Mouse (Mus musculus) limb, embryonic 13.5 days (tissue): ENCODE results near the gene Uaca. TPM values are rescaled to one million over a fixed set of nuclear protein-coding genes. Genes with fewer than 3 reads are reported as not detected.
A peak's percentile ranks its signal among the peaks of the same experiment; 100 is the strongest.

Experiments
- ATAC-seq: fragments of 200-750 bp; cut with Nextera tagmentation; 2 replicates; pipeline ENCODE4 v1.8.0; 2017; ENCODE audit warnings: low read depth, moderate number of reproducible peaks, moderate TSS enrichment; ENCODE audit not compliant: low FRiP score
- H3K27ac ChIP-seq: fragments of 300-500 bp; sonication (generic); 2 replicates; pipeline ENCODE4 v1.5.1; 2015; ENCODE audit warnings: inconsistent platforms, mild to moderate bottlenecking, moderate library complexity
- H3K27me3 ChIP-seq: fragments of 300-500 bp; sonication (generic); 2 replicates; pipeline ENCODE4 v1.6.1; 2015; ENCODE audit warnings: mild to moderate bottlenecking, inconsistent platforms
- H3K36me3 ChIP-seq: fragments of 300-500 bp; sonication (generic); 2 replicates; pipeline ENCODE4 v1.6.1; 2015; ENCODE audit warnings: inconsistent platforms, mild to moderate bottlenecking, moderate library complexity
- H3K4me1 ChIP-seq: fragments of 300-500 bp; sonication (generic); 2 replicates; pipeline ENCODE4 v1.6.1; 2015; ENCODE audit warnings: inconsistent platforms
- H3K4me2 ChIP-seq: fragments of 300-500 bp; sonication (generic); replicated peaks from 2 replicates; pipeline ENCODE4 v1.6.1; 2015; ENCODE audit warnings: inconsistent platforms, mild to moderate bottlenecking, moderate library complexity
- H3K4me3 ChIP-seq: fragments of 300-500 bp; sonication (generic); 2 replicates; pipeline ENCODE4 v1.5.1; 2015; ENCODE audit warnings: moderate library complexity, mild to moderate bottlenecking, inconsistent platforms
- H3K9ac ChIP-seq: fragments of 300-500 bp; sonication (generic); 2 replicates; pipeline ENCODE4 v1.6.1; 2015; ENCODE audit warnings: mild to moderate bottlenecking, inconsistent platforms
- H3K9me3 ChIP-seq: fragments of 300-500 bp; sonication (generic); 2 replicates; pipeline ENCODE4 v1.6.1; 2016; ENCODE audit warnings: inconsistent platforms
- WGBS: fragments of 180-500 bp; shearing (Covaris S2); methylation state at CpG from one replicate; pipeline ENCODE4 v1.1.7; 2015; 5-methylcytosine and 5-hydroxymethylcytosine counted together
- polyA plus RNA-seq: library from polyadenylated mRNA; unstranded; fragments of >200 nt; fragmentation: Nextera tagmentation; extraction: Ambion mirVana; gene quantifications from 2 replicates; pipeline ENCODE4 v1.2.1, GENCODE M21; 2015

The Uaca gene
- polyA plus RNA-seq, result 29.6 and 31.4 TPM in 2 replicates

- Histone ChIP-seq H3K9ac (peak within 1 kb of the TSS; percentile 84), H3K4me2 (peak within 1 kb of the TSS; percentile 92), H3K27me3 (no peaks in the 10 kb centered on the region), H3K27ac (peak within 1 kb of the TSS; percentile 82), H3K9me3 (no peaks in the 10 kb centered on the region), H3K4me3 (peak within 1 kb of the TSS; percentile 83), H3K4me1 (peaks cover 20% of the 10 kb centered on the region), H3K36me3 (no peaks in the 10 kb centered on the region)
- WGBS, result under 1% methylated on average over 45 of the region's 45 CpGs
- ATAC-seq, result peak; percentile 99
These were observed at the start of gene Uaca for GRCm38 (mm10) chr9:60794210-60794840. TSS of gene Uaca (plus strand) at chr9:60794542.

GRCm38 (mm10) chr9:60744971-60745370, 49.4 kb upstream of the Uaca start:
- no peak overlapping the region for H3K4me3 ChIP-seq
- ATAC-seq, result no peak
- WGBS, result 72% methylated on average over 4 of the region's 4 CpGs
- H3K4me1 ChIP-seq, result peaks cover 12% of the 10 kb centered on the region; the same call in 1 of the 2 replicates
- H3K4me2 ChIP-seq, result no peak overlapping the region
- H3K27ac ChIP-seq, result no peak overlapping the region
- peaks cover 8% of the 10 kb centered on the region for H3K27me3 ChIP-seq
- no peaks in the 10 kb centered on the region for H3K36me3 ChIP-seq
- H3K9me3 ChIP-seq, result no peaks in the 10 kb centered on the region
- H3K9ac ChIP-seq, result no peak overlapping the region

DNA sequence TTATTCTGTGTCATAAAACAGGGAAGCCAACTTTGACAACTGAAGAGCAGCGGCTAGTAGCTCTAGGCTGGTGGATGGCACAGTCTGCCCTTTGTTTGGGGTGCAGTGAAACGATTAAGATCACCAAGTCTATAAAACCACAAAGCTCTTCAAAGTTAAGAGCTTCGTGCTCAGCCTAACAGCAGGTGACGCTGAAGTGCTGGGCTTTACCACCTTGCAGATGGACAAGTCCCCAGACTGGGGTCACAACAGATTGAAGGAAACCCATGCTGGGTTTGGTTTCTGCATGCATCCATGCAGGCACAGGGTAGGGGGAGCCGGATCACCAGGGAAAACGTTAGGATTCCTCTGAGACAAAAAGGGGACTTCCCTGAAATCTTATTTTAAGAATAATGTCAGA, 47.8 kb upstream of the Uaca start:
- Histone ChIP-seq H3K27me3 (peaks cover 8% of the 10 kb centered on the region), H3K4me1 (peaks cover 9% of the 10 kb centered on the region; the same call in 1 of the 2 replicates), H3K4me3 (no peak overlapping the region), H3K27ac (no peak overlapping the region), H3K4me2 (no peak overlapping the region), H3K36me3 (no peaks in the 10 kb centered on the region), H3K9me3 (no peaks in the 10 kb centered on the region), H3K9ac (no peak overlapping the region)
- 34% methylated on average over 6 of the region's 6 CpGs for WGBS
- ATAC-seq, result no peak

DNA sequence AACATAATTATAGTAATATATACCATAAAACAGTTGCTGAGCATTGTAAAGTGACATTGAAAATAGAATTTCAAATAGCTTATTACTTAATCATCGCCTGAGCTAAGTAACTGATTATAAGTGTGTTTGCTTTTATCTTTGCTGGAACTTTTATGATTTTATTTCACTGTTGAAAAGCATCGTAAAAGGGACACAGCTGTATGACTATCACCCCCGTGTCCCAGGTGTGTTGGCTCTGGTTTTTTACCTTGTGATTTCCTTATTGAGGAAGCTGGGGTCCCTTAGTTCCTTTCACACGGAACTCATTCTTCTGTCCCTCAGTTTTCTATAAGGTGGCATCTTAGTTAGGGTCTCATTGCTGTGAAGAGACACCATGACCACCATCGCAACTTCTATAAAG, 46.7 kb upstream of the Uaca start:
- ATAC-seq, result no peak
- no peak overlapping the region for H3K9ac ChIP-seq
- WGBS, result 76% methylated on average over 5 of the region's 5 CpGs

DNA sequence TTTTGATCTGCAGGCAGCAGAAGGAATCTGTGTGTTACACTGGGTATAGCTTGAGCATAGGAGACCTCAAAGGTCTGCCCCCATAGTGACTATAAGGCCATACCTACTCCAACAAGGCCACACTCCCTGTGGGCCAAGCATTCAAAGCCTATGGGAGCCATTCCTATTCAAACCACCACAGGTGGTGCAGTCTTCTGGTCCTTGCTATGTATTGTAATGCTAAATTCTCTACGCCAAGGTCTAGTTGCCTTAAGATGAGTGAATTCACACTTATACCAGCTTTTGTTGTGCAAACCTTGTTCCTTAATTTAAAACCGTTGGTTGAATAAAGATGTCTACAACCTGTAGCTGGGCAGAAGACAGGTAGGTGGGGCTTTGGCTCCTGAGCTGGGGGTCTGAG, 46.2 kb upstream of the Uaca start:
- Histone ChIP-seq H3K27ac (no peak overlapping the region), H3K4me3 (no peak overlapping the region), H3K4me2 (no peak overlapping the region), H3K9ac (no peak overlapping the region), H3K36me3 (no peaks in the 10 kb centered on the region), H3K27me3 (peaks cover 8% of the 10 kb centered on the region), H3K4me1 (0 out of 2 replicates have a peak, but pooled peaks cover under 1% of the 10 kb centered on the region), H3K9me3 (no peaks in the 10 kb centered on the region)
- no peak for ATAC-seq
- WGBS, result 84% methylated on average over 2 of the region's 2 CpGs

More for the DNA sequence above, 46.7 kb upstream of the Uaca start:
- Histone ChIP-seq H3K4me2 (no peak overlapping the region), H3K27me3 (peaks cover 8% of the 10 kb centered on the region), H3K36me3 (no peaks in the 10 kb centered on the region), H3K4me3 (no peak overlapping the region), H3K9me3 (no peaks in the 10 kb centered on the region), H3K4me1 (0 out of 2 replicates have a peak, but pooled peaks cover 5% of the 10 kb centered on the region), H3K27ac (no peak overlapping the region)

DNA sequence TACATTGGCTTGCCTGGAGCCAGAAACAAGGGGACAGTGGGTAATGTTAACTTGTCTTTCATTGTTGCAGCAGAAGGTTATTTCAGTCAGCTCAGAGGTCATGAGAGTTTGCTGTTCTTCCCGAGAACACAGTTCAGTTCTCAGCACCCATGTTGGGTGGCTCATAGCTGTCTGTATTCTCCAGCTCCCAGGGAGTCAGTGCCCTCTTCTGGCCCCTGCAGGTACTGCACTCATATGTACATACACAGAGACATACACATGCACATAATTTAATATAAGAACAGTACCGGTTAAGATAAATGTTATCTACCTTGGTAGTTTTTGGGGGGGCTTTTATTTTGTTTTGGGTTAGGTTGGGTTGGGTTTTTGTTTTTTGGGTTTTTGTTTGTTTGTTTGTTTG, 45.2 kb upstream of the Uaca start:
- no peak overlapping the region for H3K4me2 ChIP-seq
- H3K27ac ChIP-seq, result no peak overlapping the region
- no peaks in the 10 kb centered on the region for H3K36me3 ChIP-seq
- H3K4me1 ChIP-seq, result no peaks in the 10 kb centered on the region
- H3K9me3 ChIP-seq, result no peaks in the 10 kb centered on the region
- H3K27me3 ChIP-seq, result peaks cover 5% of the 10 kb centered on the region
- no peak for ATAC-seq
- no peak overlapping the region for H3K4me3 ChIP-seq
- no peak overlapping the region for H3K9ac ChIP-seq
- WGBS, result 91% methylated on average over 2 of the region's 2 CpGs

GRCm38 (mm10) chr9:60751098-60751497, 43.2 kb upstream of the Uaca start:
- no peak overlapping the region for H3K27ac ChIP-seq
- no peak overlapping the region for H3K4me3 ChIP-seq
- ATAC-seq, result no peak
- no peaks in the 10 kb centered on the region for H3K9me3 ChIP-seq
- 92% methylated on average over 5 of the region's 5 CpGs for WGBS
- H3K36me3 ChIP-seq, result no peaks in the 10 kb centered on the region
- no peaks in the 10 kb centered on the region for H3K27me3 ChIP-seq
- no peak overlapping the region for H3K4me2 ChIP-seq
- no peak overlapping the region for H3K9ac ChIP-seq
- no peaks in the 10 kb centered on the region for H3K4me1 ChIP-seq

DNA sequence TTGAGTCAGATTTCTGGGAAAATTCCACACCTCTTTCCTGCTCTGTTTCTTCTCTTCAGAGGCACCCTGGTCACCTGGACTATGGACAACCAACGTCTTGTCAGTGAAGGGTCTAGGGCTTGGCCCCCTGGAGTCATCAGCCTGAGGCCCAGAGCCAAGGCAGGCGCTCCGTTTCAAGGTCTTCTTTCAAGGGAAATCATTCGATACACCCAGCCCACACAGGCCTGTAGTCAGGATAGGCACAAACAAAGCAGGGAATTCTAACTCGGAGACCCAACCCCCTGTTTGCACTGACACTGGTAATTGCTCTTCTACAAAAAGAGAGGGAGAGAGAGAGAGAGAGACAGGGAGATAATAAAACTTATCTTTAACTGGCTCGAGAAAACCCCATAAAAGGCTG, 42.4 kb upstream of the Uaca start:
- WGBS, result 53% methylated on average over 6 of the region's 6 CpGs
- Histone ChIP-seq H3K4me1 (no peaks in the 10 kb centered on the region), H3K27me3 (no peaks in the 10 kb centered on the region), H3K4me2 (no peak overlapping the region), H3K9ac (no peak overlapping the region), H3K36me3 (no peaks in the 10 kb centered on the region), H3K4me3 (no peak overlapping the region), H3K27ac (no peak overlapping the region), H3K9me3 (no peaks in the 10 kb centered on the region)
- no peak for ATAC-seq

- Histone ChIP-seq H3K36me3 (no peaks in the 10 kb centered on the region), H3K4me2 (no peak overlapping the region), H3K27ac (no peak overlapping the region), H3K4me1 (peaks cover under 1% of the 10 kb centered on the region; the same call in 1 of the 2 replicates), H3K4me3 (no peak overlapping the region), H3K9ac (no peak overlapping the region), H3K27me3 (no peaks in the 10 kb centered on the region), H3K9me3 (no peaks in the 10 kb centered on the region)
- no peak for ATAC-seq
These were observed 41.7 kb upstream of the Uaca start for GRCm38 (mm10) chr9:60752636-60753035.

DNA sequence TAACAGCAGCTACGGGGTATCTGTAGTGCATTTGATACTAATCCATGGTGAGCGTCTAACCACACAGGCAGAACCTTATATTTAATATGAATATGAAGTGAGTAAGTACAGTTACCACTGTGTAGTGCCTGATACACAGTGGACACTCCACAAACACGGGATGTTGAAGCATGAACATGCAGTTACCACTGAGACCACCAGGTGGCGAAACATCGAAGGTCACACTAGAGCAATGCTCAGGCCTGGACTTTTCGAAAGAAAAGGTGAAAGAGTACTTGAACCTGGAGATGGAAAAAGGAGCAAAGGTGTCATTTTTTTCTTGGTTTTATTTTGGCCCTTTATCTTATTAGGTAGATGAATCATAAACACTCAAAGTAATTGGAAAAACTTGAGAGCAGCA, 38.1 kb upstream of the Uaca start:
- no peaks in the 10 kb centered on the region; the same call in 1 of the 2 replicates for H3K9me3 ChIP-seq
- no peak for ATAC-seq

DNA sequence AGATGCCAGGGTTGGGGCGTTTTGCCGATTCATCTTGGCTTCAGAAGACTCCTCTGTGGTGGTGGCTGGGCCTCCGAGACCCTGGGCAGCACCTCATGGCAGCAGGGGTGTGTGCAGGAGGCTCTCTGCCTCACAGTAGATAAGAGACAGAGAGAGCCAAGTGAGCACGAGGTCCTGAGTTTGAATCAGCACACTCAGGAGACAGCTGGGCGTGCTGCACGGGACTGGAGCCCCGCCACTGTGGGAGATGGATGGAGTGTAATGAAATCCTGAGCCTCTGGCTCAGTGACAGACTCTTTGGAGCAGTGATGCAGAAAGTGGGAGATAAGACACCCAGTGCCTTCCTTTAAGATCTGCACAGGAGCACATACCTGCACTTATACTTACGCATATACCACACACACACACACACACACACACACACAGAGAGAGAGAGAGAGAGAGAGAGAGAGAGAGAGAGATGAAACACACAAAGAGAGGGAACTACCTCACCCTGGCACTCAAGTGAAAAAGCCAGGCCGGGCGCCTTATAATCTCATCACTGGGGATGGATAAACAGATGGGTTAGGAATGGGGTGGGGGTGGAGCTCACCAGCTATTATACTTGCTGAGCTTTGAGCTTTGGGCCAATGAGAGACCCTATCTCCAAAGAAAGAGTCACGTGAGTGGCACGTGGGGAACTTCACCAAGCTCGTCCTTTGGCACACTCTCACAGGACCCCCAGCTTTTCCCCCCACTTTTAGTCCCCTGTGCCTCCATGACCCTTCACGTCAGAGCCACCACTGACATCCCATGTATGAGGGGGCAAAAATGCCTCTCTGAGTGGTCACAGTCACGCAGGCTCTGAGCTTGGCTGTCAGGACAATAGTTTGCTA, 37.2 kb upstream of the Uaca start:
- Histone ChIP-seq H3K4me1 (peaks cover 16% of the 10 kb centered on the region), H3K27ac (no peak overlapping the region), H3K9me3 (no peaks in the 10 kb centered on the region; the same call in 1 of the 2 replicates), H3K27me3 (no peaks in the 10 kb centered on the region), H3K4me3 (no peak overlapping the region), H3K36me3 (no peaks in the 10 kb centered on the region), H3K4me2 (no peak overlapping the region), H3K9ac (0 out of 2 replicates have a peak overlapping the region, but pooled peaks have one; percentile 19)
- no peak for ATAC-seq
- 79% methylated on average over 15 of the region's 15 CpGs for WGBS

More for the DNA sequence above, 38.1 kb upstream of the Uaca start:
- H3K4me3 ChIP-seq, result no peak overlapping the region
- H3K9ac ChIP-seq, result no peak overlapping the region
- WGBS, result 37% methylated on average over 6 of the region's 6 CpGs
- no peak overlapping the region for H3K27ac ChIP-seq
- no peaks in the 10 kb centered on the region for H3K36me3 ChIP-seq
- no peak overlapping the region for H3K4me2 ChIP-seq
- H3K27me3 ChIP-seq, result no peaks in the 10 kb centered on the region
- H3K4me1 ChIP-seq, result peaks cover 16% of the 10 kb centered on the region

GRCm38 (mm10) chr9:60757817-60758216, 36.5 kb upstream of the Uaca start:
- H3K36me3 ChIP-seq, result no peaks in the 10 kb centered on the region
- ATAC-seq, result no peak
- H3K4me2 ChIP-seq, result no peak overlapping the region
- 29% methylated on average over 5 of the region's 5 CpGs for WGBS
- H3K4me3 ChIP-seq, result no peak overlapping the region
- H3K9me3 ChIP-seq, result no peaks in the 10 kb centered on the region; the same call in 1 of the 2 replicates
- no peak overlapping the region for H3K27ac ChIP-seq
- no peaks in the 10 kb centered on the region for H3K27me3 ChIP-seq
- 0 out of 2 replicates have a peak overlapping the region, but pooled peaks have one; percentile 19 for H3K9ac ChIP-seq
- peaks cover 16% of the 10 kb centered on the region for H3K4me1 ChIP-seq
